Mouse (Mus musculus): Measurements from ENCODE around the gene Tox4. TPM values are rescaled to one million over a fixed set of nuclear protein-coding genes. Genes with fewer than 3 reads are reported as not detected.

The Tox4 gene
- 54.6 and 58.9 TPM in 2 replicates for polyA plus RNA-seq (2012; rRNA removed)

DNA sequence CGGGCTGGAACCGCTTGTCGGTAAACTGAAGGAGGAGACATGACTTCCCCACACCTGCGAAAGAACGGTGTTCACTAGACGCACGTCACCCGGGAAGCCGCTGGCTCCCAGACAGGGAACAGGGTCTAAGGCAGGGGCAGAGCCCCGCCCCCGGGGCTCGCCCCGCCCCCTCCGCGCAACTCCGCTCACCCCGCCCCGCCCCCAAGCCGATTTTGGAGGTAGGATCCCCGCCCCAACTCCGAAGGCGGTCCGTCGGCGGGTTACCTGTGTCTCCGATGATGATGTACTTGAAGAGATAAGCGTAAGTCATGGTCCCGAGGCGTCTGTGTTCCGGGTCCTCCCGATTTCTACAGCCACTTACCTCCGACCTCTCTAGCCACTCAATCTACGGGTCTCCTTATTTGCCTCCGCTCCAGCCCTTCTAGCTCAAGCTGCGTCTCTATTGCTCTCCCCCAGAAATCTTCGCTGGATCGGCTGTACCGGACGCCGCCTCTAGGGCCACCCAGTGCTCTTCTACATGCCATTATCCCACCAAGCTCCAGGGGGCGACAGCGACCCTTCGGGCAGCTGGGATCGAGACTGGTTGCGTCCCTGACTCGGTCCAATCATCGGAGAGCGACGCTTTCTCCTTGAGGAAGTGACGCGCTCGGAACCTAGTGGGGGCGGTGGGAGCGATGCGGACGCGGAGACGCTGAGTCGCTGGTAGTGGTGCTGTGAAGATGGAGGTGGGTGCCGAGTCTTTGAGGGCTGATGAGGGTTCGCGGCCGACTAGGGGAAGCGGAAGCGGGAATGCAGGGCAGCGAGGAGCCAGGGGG is at the start of gene Tox4, which contains the start of gene Rab2b:
Gene Tox4, plus strand, starts transcription at position 215 of the 815 bp plus-strand sequence.
Gene Rab2b, minus strand, starts transcription at position 614 of the 815 bp plus-strand sequence.
- peak; percentile 100 for TF ChIP-seq CTCF (IDR thresholded peaks at IDR 0.05; ENCODE audit: borderline replicate concordance, extremely low read depth, insufficient read depth, insufficient read length)
- peak; percentile 69; the same call in 1 of the 2 replicates for TF ChIP-seq POLR2A (IDR thresholded peaks at IDR 0.05; ENCODE audit: borderline replicate concordance, extremely low read depth, insufficient read depth, insufficient read length, poor library complexity, severe bottlenecking)
- DNase-seq (ENCODE audit: low read depth): peak; percentile 100

DNA sequence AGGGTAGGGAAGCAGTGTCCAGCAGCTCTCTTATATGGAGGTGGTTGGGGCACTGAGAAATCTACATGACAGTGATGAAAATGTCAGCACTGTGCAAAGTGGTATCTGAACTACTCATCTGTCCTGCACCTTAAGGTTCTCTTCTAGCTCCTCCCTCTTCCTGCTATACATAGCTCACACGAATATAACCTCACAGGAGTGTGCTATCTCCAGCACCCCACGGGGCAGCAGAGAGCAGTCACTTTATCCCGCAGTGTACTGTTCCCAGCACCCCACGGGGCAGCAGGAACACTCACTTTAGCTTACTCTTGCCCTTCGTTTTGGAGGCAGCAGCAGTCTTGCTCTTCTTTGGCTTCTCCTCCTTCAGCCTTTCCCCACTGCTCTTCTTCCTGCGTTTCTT is 46.7 kb upstream of the Tox4 start:
- DNase-seq (ENCODE audit: low read depth): no peak
- TF ChIP-seq POLR2A (IDR thresholded peaks at IDR 0.05; ENCODE audit: borderline replicate concordance, extremely low read depth, insufficient read depth, insufficient read length, poor library complexity, severe bottlenecking) (no peak), CTCF (IDR thresholded peaks at IDR 0.05; ENCODE audit: borderline replicate concordance, extremely low read depth, insufficient read depth, insufficient read length) (no peak)

DNA sequence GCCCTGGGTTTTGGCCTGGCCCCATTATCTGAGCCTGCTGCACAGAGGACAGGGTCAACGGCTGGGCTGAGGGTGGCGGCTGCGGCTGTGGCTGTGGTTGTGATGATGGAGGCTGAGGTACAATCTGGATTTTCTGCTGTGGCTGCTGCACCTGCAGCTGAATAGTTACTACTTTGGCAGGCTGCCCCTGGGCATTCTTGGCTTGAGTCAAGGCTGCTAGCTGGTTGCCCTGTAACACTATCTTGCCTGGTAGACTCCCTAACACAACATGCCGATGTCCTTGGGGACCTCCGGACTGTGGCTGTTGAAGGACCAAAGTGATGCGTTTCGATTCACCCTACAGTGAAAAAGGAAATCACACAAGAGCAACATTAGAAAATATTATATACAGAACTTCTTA is 43.8 kb upstream of the Tox4 start:
- no peak for DNase-seq (ENCODE audit: low read depth)
- no peak for TF ChIP-seq POLR2A (IDR thresholded peaks at IDR 0.05; ENCODE audit: borderline replicate concordance, extremely low read depth, insufficient read depth, insufficient read length, poor library complexity, severe bottlenecking)
- TF ChIP-seq CTCF (IDR thresholded peaks at IDR 0.05; ENCODE audit: borderline replicate concordance, extremely low read depth, insufficient read depth, insufficient read length): no peak

DNA sequence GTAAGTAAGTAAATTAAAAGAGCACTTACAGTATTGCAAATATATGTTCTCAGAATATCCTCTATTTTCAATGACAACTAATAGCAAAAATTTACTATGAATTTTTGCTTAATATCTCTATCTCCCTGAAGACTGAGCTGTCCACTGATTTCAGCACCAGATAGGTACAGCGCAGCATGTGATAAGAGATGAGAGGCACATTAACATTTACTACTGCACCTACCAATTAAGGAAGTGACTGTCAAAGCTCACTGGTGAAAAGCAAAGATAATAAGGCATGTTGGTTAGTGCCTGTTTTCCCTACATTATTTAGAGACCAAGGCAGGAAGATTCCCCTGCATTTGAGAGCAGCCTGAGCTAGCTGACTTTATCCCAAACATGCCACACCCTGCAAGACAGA is 42.7 kb upstream of the Tox4 start:
- TF ChIP-seq POLR2A (IDR thresholded peaks at IDR 0.05; ENCODE audit: borderline replicate concordance, extremely low read depth, insufficient read depth, insufficient read length, poor library complexity, severe bottlenecking): no peak
- TF ChIP-seq CTCF (IDR thresholded peaks at IDR 0.05; ENCODE audit: borderline replicate concordance, extremely low read depth, insufficient read depth, insufficient read length): no peak
- no peak for DNase-seq (ENCODE audit: low read depth)

DNA sequence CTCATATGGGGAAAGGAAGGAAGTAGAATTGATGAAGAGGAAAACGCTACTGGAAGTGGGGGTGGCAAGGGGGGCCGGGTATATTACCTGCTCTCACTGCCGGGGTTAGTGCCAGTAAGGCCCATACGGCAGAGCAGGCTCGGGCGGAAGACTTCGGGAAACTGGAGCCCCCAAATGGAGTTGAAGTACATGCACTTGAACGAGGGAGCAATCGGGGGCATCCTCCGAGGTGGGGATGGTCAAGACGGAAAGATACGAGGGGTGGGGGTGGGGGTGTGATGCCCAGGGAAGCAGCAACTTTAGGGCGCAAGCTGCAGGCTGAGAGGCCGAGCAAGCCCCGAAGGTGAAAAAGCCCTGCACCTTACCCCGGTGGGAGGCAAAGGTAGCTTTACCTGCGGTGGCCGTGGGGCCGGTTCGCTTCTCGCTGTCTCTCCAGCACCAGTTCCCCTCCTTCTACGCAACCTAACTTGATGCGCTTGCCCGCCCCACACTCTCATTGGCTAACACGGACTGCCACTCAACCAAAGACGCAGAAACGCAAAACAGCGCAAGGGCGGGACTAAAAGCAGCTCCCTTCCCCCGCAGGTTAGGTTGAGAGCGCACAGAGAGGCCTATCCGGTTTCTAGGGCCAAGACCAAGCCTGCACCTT is 34.8 kb upstream of the Tox4 start:
- peak; percentile 99 for DNase-seq (ENCODE audit: low read depth)
- no peak for TF ChIP-seq CTCF (IDR thresholded peaks at IDR 0.05; ENCODE audit: borderline replicate concordance, extremely low read depth, insufficient read depth, insufficient read length)
- TF ChIP-seq POLR2A (IDR thresholded peaks at IDR 0.05; ENCODE audit: borderline replicate concordance, extremely low read depth, insufficient read depth, insufficient read length, poor library complexity, severe bottlenecking): peak; percentile 35; the same call in 1 of the 2 replicates

DNA sequence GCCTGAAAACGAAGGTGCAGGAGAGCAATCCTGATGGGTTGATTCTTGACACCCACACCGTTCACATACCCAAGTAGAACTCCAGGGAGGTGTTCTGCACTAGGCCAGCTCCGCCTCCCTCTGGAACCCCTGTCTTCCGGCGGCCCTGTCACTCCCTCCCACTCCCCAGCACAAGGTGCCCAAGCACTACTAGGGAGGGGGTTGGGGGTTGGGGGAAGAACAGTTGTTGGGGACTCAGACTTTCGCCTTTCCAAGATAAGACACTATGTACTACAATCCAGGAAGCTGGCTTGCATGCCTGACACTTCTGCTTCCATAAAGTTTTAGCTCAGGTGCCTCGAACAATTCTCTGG is 34.3 kb upstream of the Tox4 start:
- DNase-seq (ENCODE audit: low read depth): no peak
- TF ChIP-seq CTCF (IDR thresholded peaks at IDR 0.05; ENCODE audit: borderline replicate concordance, extremely low read depth, insufficient read depth, insufficient read length): no peak
- TF ChIP-seq POLR2A (IDR thresholded peaks at IDR 0.05; ENCODE audit: borderline replicate concordance, extremely low read depth, insufficient read depth, insufficient read length, poor library complexity, severe bottlenecking): no peak

DNA sequence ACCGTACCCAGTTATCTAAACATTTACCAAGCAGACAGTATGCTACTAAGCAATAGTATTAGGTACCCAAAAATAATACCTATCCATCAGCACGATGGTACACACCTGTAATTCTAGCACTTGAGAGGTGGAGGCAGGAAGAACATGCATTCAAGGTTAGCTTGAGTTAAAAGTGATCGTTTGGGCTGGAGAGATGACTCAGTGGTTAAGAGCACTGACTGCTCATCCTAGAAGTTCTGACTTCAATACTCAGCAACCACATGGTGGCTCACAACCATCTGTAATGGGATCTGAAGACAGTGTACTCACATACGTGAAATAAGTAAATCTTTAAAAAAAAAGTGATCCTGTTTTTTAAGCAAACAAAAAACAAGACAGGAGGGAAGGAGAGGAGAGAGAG is 32.8 kb upstream of the Tox4 start:
- DNase-seq (ENCODE audit: low read depth): no peak
- TF ChIP-seq CTCF (IDR thresholded peaks at IDR 0.05; ENCODE audit: borderline replicate concordance, extremely low read depth, insufficient read depth, insufficient read length): no peak
- no peak for TF ChIP-seq POLR2A (IDR thresholded peaks at IDR 0.05; ENCODE audit: borderline replicate concordance, extremely low read depth, insufficient read depth, insufficient read length, poor library complexity, severe bottlenecking)

DNA sequence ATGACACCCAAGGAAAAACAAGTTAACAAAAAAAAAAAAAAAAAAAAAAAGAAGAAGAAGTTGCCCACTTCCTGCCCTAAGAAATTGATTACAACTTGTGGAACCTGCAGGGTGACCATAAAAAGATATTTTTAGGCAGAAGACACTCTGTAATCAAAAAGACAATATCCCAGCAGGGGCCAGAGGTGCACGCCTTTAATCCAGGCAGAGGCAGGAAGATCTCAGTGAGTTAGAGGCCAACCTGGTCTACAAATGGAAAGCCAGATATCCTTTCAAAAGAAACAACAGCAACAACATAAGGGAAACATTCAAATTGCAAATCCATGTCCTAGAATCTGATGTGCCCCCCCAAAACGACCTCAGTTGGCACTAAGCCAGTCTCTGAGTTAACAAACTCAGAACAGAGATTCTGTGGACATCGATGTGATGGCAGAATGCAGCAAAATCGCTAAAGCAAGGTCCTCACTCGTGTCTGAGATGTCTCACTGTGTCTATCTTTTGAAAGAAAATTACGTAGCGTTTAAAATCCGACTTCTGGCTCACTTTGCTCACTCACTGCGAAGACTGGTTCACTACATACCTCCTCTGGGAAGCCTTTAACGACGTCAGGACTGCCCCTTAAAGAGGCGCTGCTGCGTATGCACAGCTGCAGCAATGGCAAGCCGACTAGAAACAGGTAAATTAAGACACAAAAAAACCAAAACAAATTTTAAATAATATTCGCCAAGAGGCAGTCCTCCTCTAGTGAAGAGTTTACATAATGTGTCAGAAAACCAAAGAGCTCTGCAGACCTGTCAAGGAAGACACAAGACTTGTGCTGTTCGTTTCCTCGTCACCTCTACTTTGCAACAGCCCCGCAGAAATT is 22.4 kb upstream of the Tox4 start:
- TF ChIP-seq CTCF (IDR thresholded peaks at IDR 0.05; ENCODE audit: borderline replicate concordance, extremely low read depth, insufficient read depth, insufficient read length) (no peak), POLR2A (IDR thresholded peaks at IDR 0.05; ENCODE audit: borderline replicate concordance, extremely low read depth, insufficient read depth, insufficient read length, poor library complexity, severe bottlenecking) (no peak)
- DNase-seq (ENCODE audit: low read depth): peak; percentile 59

DNA sequence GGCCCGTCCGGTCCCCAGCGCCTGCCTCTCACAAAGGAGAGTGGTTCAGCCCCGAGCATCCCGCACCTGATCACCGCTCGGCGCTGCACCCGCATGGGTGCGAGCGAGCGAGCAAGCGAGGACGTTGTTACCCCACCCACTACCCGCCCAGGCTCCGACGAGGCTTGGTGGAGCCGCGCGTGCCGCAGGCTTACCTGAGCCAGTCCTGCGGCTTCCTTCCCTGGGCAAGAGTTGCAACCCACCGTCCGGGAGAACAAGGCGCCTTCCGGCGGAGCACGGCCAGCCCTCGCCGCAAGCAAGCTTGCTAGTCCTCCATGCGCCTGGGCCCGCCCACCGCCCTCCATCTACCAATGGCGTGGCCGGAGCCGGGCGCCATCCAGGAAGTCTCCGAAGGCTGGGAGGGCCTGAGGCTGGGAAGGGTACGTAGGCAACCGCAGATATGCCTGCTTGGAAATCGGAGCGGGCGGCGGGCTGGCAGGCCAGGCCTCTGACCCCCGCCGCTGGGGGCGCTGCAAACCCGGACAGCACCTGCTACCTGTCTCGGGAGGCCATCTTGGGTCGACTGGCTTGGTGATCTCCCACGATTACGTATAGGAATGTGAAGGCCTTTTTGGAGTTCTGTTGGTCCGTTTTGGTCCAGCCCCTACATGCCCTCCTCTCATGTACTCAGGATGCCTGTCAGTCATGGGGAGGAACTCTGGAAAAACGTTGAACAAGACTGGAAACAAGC is 21.3 kb upstream of the Tox4 start, which contains the start of gene Chd8:
Gene Chd8, minus strand, starts transcription at position 297 of the 730 bp plus-strand sequence.
- peak; percentile 82 for TF ChIP-seq CTCF (IDR thresholded peaks at IDR 0.05; ENCODE audit: borderline replicate concordance, extremely low read depth, insufficient read depth, insufficient read length)
- TF ChIP-seq POLR2A (IDR thresholded peaks at IDR 0.05; ENCODE audit: borderline replicate concordance, extremely low read depth, insufficient read depth, insufficient read length, poor library complexity, severe bottlenecking): peak; percentile 82; the same call in 1 of the 2 replicates

DNA sequence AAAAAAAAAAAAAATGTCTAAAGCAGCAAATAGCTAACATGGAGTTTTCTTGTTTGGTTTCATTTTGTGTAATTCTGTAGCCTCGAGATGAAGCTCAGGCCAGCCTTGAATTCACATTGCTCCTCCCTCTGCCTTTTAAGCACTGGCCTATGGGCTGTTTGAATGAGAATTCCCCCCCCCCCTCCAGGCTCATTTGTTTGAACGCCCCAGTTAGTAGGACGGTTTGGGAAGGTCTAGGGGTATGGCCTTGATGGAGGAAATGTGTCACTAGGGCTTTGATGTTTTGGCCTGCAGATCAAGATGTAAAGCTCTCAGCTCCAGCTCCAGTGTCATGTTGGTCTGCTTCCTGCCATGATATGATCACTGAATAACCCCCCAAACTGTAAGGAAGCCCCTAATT is 6.2 kb upstream of the Tox4 start:
- no peak for DNase-seq (ENCODE audit: low read depth)
- TF ChIP-seq POLR2A (IDR thresholded peaks at IDR 0.05; ENCODE audit: borderline replicate concordance, extremely low read depth, insufficient read depth, insufficient read length, poor library complexity, severe bottlenecking): no peak

More for the DNA sequence above, 21.3 kb upstream of the Tox4 start, which contains the start of gene Chd8:
- peak; percentile 100 for DNase-seq (ENCODE audit: low read depth)

All from brain, embryonic 14.5 days (tissue).